ENCODE assay signal across 13 mouse cellular contexts in genomic region chr8:104414204-104414603, GRCm38 (mm10). TPM values are rescaled to one million over a fixed set of nuclear protein-coding genes. Genes with fewer than 3 reads are reported as not detected.
DNase-seq lines count a peak whose midpoint lies in the region; ATAC-seq and TF ChIP-seq lines count a peak whose summit lies in the region.
"Had no signal": no experiment of that assay in that cellular context is flagged by ENCODE, and none has a peak within 500 bp of the region (broad histone marks: within the 10 kb centered on the region; RNA-seq: fewer than 3 reads in every experiment).

No protein-coding gene starts in this region.

- H3K4me1 ChIP-seq in heart, adult 2 months (ENCODE audit: control insufficient read depth, insufficient read depth, low read length), result no peaks in the 10 kb centered on the region; the same call in none of the 2 replicates
- H3K4me1 ChIP-seq in heart, embryonic 11.5 days (ENCODE audit: control insufficient read depth, insufficient read depth, low read length), result peaks cover 7% of the 10 kb centered on the region; the same call in 1 of the 2 replicates
- no peaks in the 10 kb centered on the region for H3K4me1 ChIP-seq in kidney, embryonic 14.5 days (ENCODE audit: control insufficient read depth, insufficient read depth, low read length)
- H3K4me1 ChIP-seq in midbrain, embryonic 16.5 days (ENCODE audit: control insufficient read depth, insufficient read depth, low read length), result no peaks in the 10 kb centered on the region
- peaks cover 7% of the 10 kb centered on the region; the same call in 1 of the 2 replicates for H3K4me1 ChIP-seq in midbrain, embryonic 10.5 days
- H3K4me1 ChIP-seq: embryonic facial prominence, embryonic 10.5 days had no signal

- no peak for TF ChIP-seq EP300 in heart, adult 2 months (IDR thresholded peaks at IDR 0.05; ENCODE audit: insufficient read depth, low read depth, low read length)

- H3K4me3 ChIP-seq in heart, adult 2 months, result no peak overlapping the region
- no peak overlapping the region for H3K4me3 ChIP-seq in heart, embryonic 11.5 days (ENCODE audit: low read depth, low read length)
- H3K4me3 ChIP-seq in kidney, embryonic 14.5 days (ENCODE audit: low read length), result no peak overlapping the region
- H3K4me3 ChIP-seq in midbrain, embryonic 16.5 days (ENCODE audit: low read depth, low read length), result no peak overlapping the region
- H3K4me3 ChIP-seq in midbrain, embryonic 10.5 days, result no peak overlapping the region
- H3K4me3 ChIP-seq: embryonic facial prominence, embryonic 10.5 days; erythroblast, embryonic 14.5 days had no signal

- intact Hi-C loops in heart, adult 2 months (cut with DNase I), result no loop called here

- H3K36me3 ChIP-seq in heart, adult 2 months (ENCODE audit: control insufficient read depth, insufficient read depth, low read length), result no peaks in the 10 kb centered on the region
- H3K36me3 ChIP-seq in heart, embryonic 11.5 days (ENCODE audit: control insufficient read depth, insufficient read depth, low read length), result peaks cover 14% of the 10 kb centered on the region
- H3K36me3 ChIP-seq in kidney, embryonic 14.5 days (ENCODE audit: control insufficient read depth, insufficient read depth, low read length), result peaks cover 19% of the 10 kb centered on the region
- H3K36me3 ChIP-seq in midbrain, embryonic 16.5 days (ENCODE audit: control insufficient read depth, insufficient read depth, low read length), result peaks cover 15% of the 10 kb centered on the region
- H3K36me3 ChIP-seq in midbrain, embryonic 10.5 days, result peaks cover 31% of the 10 kb centered on the region

- H3K79me2 ChIP-seq in heart, adult 2 months (replicated peaks; ENCODE audit: control insufficient read depth, insufficient read depth, low read length), result no peaks in the 10 kb centered on the region

- 61% methylated on average over 3 of the region's 3 CpGs for WGBS in heart, adult 2 months
- 66% methylated on average over 3 of the region's 3 CpGs for WGBS in heart, embryonic 11.5 days (ENCODE audit: insufficient replicate concordance)
- WGBS in kidney, embryonic 14.5 days, result 52% methylated on average over 3 of the region's 3 CpGs
- 49% methylated on average over 3 of the region's 3 CpGs for WGBS in midbrain, embryonic 16.5 days
- WGBS in midbrain, embryonic 10.5 days, result 69% methylated on average over 3 of the region's 3 CpGs

- H3K27me3 ChIP-seq in heart, adult 2 months (ENCODE audit: control insufficient read depth, insufficient read depth, low read length), result no peaks in the 10 kb centered on the region
- no peaks in the 10 kb centered on the region for H3K27me3 ChIP-seq in heart, embryonic 11.5 days (ENCODE audit: control insufficient read depth, insufficient read depth, low read length)
- H3K27me3 ChIP-seq in kidney, embryonic 14.5 days (ENCODE audit: control insufficient read depth, insufficient read depth, low read length), result no peaks in the 10 kb centered on the region
- H3K27me3 ChIP-seq in midbrain, embryonic 16.5 days (ENCODE audit: control insufficient read depth, insufficient read depth, low read depth, low read length), result no peaks in the 10 kb centered on the region
- no peaks in the 10 kb centered on the region for H3K27me3 ChIP-seq in midbrain, embryonic 10.5 days (ENCODE audit: low read depth, poor library complexity, severe bottlenecking)

- TF ChIP-seq POLR2A in heart, adult 2 months (IDR thresholded peaks at IDR 0.05; ENCODE audit: insufficient read depth, low read depth, low read length), result no peak

- ATAC-seq in heart, embryonic 11.5 days (replicated peaks; ENCODE audit: insufficient number of reproducible peaks, low FRiP score, low TSS enrichment), result no peak
- 0 out of 2 replicates have a peak, but pooled peaks have one; percentile 22 for ATAC-seq in kidney, embryonic 14.5 days (ENCODE audit: low FRiP score, low TSS enrichment)
- peak; percentile 43; the same call in 1 of the 2 replicates for ATAC-seq in midbrain, embryonic 16.5 days

- H3K9ac ChIP-seq in heart, adult 2 months (ENCODE audit: low read depth, low read length), result no peak overlapping the region
- H3K9ac ChIP-seq in heart, embryonic 11.5 days (ENCODE audit: low read depth, low read length), result no peak overlapping the region
- no peak overlapping the region for H3K9ac ChIP-seq in kidney, embryonic 14.5 days (ENCODE audit: low read depth, low read length)
- H3K9ac ChIP-seq in midbrain, embryonic 16.5 days (ENCODE audit: low read depth, low read length), result no peak overlapping the region

- no peak overlapping the region for H3K4me2 ChIP-seq in heart, embryonic 11.5 days
- no peak overlapping the region for H3K4me2 ChIP-seq in kidney, embryonic 14.5 days (replicated peaks; ENCODE audit: low read depth, low read length)
- H3K4me2 ChIP-seq in midbrain, embryonic 16.5 days (ENCODE audit: low read length), result no peak overlapping the region
- H3K4me2 ChIP-seq: liver, embryonic 11.5 days had no signal

- no peak for DNase-seq in heart, adult 2 months
- no peak for DNase-seq in kidney, adult 9 months
- no peak for DNase-seq in midbrain, embryonic 10.5 days (ENCODE audit: low spot score)
- no peak for DNase-seq in thymus, postnatal 4 days
- DNase-seq: cerebellum, postnatal 36 days; heart, postnatal 14 days; kidney, postnatal 25 days had no signal

- no peak overlapping the region for H3K27ac ChIP-seq in heart, adult 2 months
- no peak overlapping the region for H3K27ac ChIP-seq in heart, embryonic 11.5 days (ENCODE audit: low read depth, low read length)
- H3K27ac ChIP-seq in kidney, embryonic 14.5 days (ENCODE audit: low read depth, low read length), result no peak overlapping the region
- H3K27ac ChIP-seq in midbrain, embryonic 16.5 days (ENCODE audit: low read length), result no peak overlapping the region
- no peak overlapping the region for H3K27ac ChIP-seq in midbrain, embryonic 10.5 days (replicated peaks)
- H3K27ac ChIP-seq: embryonic facial prominence, embryonic 10.5 days had no signal

- TF ChIP-seq CTCF in heart, adult 2 months (IDR thresholded peaks at IDR 0.05), result peak; percentile 16; the same call in 1 of the 2 replicates

- H3K9me3 ChIP-seq in heart, embryonic 11.5 days (replicated peaks; ENCODE audit: control insufficient read depth, low read length), result no peaks in the 10 kb centered on the region
- no peaks in the 10 kb centered on the region for H3K9me3 ChIP-seq in kidney, embryonic 14.5 days (ENCODE audit: control insufficient read depth, low read length)
- no peaks in the 10 kb centered on the region for H3K9me3 ChIP-seq in midbrain, embryonic 16.5 days (replicated peaks; ENCODE audit: control insufficient read depth, low read length, poor library complexity, severe bottlenecking)
- H3K9me3 ChIP-seq in midbrain, embryonic 10.5 days (replicated peaks), result no peaks in the 10 kb centered on the region
- H3K9me3 ChIP-seq: embryonic facial prominence, embryonic 10.5 days had no signal

RNA-seq across cellular contexts. Expression of gene Cmtm4, which starts 18.6 kb away (rescaled TPM):
- total RNA-seq in heart, adult 2 months (2021), result 10 to 100 TPM; 10.0 to 11.4 TPM
- polyA plus RNA-seq in heart, adult 2 months (2012; rRNA removed), result 7.3 and 13.4 TPM in 2 replicates
- polyA plus RNA-seq in heart, embryonic 11.5 days (2014; fragmentation: Nextera tagmentation; extraction: Ambion mirVana), result 1.9 and 2.2 TPM in 2 replicates
- 5.6 and 6.4 TPM in 2 replicates for polyA plus RNA-seq in kidney, embryonic 14.5 days (2014; fragmentation: Nextera tagmentation; extraction: Ambion mirVana)
- polyA plus RNA-seq in midbrain, embryonic 16.5 days (2015; fragmentation: Nextera tagmentation; extraction: Ambion mirVana), result 2.7 TPM in 2 replicates
- polyA plus RNA-seq in midbrain, embryonic 10.5 days (2016; fragmentation: Nextera tagmentation; extraction: Ambion mirVana), result 1.7 and 1.8 TPM in 2 replicates

RNA-seq across cellular contexts. Expression of gene Dync1li2, which starts 28.6 kb away (rescaled TPM):
- 100 to 1,000 TPM in 1 of 2 experiments, 10 to 100 TPM in 1; 86.8 to 107 TPM for total RNA-seq in heart, adult 2 months (2021)
- 20.2 and 38.5 TPM in 2 replicates for polyA plus RNA-seq in heart, adult 2 months (2012; rRNA removed)
- 43.0 and 52.9 TPM in 2 replicates for polyA plus RNA-seq in heart, embryonic 11.5 days (2014; fragmentation: Nextera tagmentation; extraction: Ambion mirVana)
- polyA plus RNA-seq in kidney, embryonic 14.5 days (2014; fragmentation: Nextera tagmentation; extraction: Ambion mirVana), result 25.8 and 56.6 TPM in 2 replicates
- polyA plus RNA-seq in midbrain, embryonic 16.5 days (2015; fragmentation: Nextera tagmentation; extraction: Ambion mirVana), result 114 and 136 TPM in 2 replicates
- 80.1 and 96.1 TPM in 2 replicates for polyA plus RNA-seq in midbrain, embryonic 10.5 days (2016; fragmentation: Nextera tagmentation; extraction: Ambion mirVana)
